Mouse (Mus musculus): ENCODE data around the gene Daam2.

The Daam2 gene

GRCm38 (mm10) chr17:49563830-49564470, at the start of gene Daam2:
Daam2 (minus strand) TSS chr17:49564343.
- DNase-seq (ENCODE audit: low read depth) = no peak

DNA sequence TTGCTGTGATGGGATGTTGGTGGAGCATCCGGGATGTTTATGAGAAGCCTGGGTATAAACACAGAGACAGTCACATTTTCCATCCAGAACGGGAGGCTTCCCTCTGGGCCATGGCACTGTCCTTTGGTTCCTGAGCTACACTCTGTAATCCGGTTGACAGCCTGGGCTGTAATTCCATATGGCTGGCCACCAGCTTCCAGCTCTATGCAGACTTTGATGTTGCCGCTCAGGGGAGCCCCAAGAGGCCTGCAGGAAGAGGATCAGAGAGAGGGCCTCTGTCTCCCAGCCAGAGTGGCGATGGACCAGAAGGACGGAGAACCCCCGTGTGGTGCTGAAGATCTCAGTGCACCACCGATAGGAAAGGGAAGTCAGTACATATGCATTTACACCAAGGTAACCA, 46.2 kb upstream of the Daam2 start:
- no peak for DNase-seq (ENCODE audit: low read depth)

DNA sequence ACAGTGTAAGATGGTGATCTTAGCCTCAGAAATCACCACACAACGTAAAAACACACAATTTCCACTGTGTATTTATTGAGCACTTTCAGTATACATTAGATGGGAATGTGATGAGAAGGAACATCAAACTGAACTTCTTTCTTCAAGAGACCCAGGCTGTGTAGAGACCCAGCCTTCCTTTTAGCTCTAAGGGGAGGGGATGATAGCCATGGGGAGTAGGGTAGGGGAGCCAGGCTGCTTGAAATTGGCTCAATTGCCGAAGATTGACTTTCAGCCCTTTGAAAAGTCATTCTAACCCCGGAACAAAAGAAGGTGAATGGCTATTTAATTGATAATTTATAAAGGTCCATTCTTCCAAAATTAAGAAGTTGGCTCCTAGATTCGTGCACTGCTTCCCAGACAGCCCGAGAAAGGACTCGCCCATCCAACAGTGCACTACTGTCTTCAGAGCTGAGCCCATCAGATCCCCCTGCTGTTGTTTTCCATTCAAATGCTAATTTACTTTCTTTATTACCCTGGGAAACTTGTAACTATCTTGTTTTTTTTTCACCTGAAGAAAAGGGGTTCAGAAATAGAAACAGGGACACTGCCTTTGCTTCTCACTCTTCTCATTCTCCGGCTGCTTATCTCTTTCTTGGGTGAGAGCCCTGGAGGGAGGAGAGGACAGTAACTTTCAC, 43.3 kb upstream of the Daam2 start:
- no peak for DNase-seq (ENCODE audit: low read depth)

- DNase-seq (ENCODE audit: low read depth) = no peak
Observed at GRCm38 (mm10) chr17:49605397-49605796, 41.3 kb upstream of the Daam2 start.

GRCm38 (mm10) chr17:49590051-49590450, 25.9 kb upstream of the Daam2 start:
- DNase-seq (ENCODE audit: low read depth) = no peak

DNA sequence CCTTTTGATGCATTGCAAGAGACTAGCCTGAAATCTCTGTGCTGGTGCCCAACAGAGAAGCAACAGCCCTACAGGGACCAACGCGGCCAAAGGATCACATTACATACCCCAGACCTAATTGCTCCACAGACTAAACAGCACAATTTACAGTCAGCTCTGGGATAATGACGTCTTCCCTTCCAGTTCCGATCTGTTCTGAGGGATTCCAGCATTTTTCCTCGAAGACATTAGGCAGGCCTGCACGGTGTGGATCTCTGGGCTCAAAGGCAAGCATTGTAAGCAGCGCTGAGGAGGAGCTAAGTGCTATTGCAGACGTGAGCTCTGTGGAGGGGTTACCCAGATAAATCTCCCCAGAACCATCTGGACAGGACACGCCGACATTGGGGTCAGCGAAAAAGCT, 18.3 kb upstream of the Daam2 start:
- no peak for DNase-seq (ENCODE audit: low read depth)

DNA sequence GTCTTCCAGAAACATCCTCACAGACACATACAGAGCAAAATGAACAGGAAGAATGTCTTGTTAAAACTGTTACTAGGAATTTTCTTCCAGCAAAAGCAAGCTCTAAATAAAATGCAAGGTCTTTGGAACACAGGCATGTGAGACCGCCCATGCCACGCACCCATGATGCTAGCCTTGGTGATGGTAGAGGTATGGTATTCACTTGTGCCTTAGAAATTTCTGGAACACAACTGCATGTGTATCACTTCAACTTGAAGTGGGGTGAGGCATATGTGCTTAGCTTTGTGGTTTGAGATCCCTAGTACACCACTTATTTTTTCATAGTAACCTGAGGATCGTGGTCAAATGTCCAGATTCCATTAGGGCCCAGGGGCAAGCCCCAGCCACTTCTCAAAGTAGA, 13.2 kb upstream of the Daam2 start:
- no peak for DNase-seq (ENCODE audit: low read depth)

GRCm38 (mm10) chr17:49568717-49569116, 4.6 kb upstream of the Daam2 start:
- no peak for DNase-seq (ENCODE audit: low read depth)

GRCm38 (mm10) chr17:49564489-49564888, 346 bp upstream of the Daam2 start:
- DNase-seq (ENCODE audit: low read depth) = no peak

DNA sequence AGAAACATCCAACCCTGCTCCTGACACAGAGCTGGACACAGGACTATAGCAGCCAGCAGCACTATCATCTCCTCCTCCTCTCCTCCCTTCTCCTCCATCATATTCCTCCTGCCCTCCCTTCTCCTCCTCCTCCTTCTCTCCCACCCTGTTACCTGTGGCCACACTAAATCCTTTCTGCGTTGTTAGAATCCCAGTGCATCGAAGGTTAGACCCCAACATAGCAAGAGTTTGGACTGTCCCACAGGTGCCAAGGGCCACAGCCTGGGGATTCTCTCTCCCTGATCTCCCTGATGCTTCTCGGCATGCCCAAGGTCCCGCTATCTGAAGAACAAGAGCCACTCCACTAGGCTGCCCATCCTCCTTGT, 745 bp downstream of the Daam2 start:
- no peak for DNase-seq (ENCODE audit: low read depth)

DNA sequence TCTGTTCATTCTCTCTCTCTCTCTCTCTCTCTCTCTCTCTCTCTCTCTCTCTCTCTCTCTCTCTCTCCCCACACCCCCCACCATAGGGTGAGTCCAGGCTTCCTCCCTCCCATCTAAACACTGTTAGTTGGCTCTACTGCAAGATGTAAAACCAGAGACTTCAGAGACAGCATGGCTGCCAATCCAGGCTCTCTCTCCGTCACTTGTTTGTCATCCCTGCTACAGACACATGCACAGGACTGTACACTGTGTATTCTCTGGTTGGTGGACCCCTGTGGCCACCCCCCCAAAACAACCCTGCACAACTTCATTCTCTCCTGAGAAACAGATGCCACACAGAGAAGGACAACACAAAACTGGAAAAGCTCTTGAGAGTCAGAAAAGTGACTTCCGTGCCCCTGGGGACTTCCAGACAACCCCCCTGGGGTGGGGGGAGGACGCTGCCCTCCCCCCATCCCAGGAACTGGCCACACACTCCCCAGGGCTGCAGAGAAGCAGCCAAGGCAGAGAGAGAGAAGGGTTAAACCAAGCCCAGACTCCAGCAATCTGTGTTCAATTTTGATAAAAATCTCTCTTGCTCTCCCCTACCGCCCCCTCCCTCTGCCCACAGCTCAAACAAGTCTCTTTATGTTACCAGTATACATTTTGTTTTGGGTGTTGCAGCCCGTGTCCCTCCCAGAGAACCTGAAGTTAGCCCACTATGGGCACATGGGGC, 1.3 kb downstream of the Daam2 start:
- no peak for DNase-seq (ENCODE audit: low read depth)

GRCm38 (mm10) chr17:49561985-49562384, 2.2 kb downstream of the Daam2 start:
- DNase-seq (ENCODE audit: low read depth) = no peak

GRCm38 (mm10) chr17:49559786-49560289, 4.3 kb downstream of the Daam2 start:
- no peak for DNase-seq (ENCODE audit: low read depth)

- no peak for DNase-seq (ENCODE audit: low read depth)
Observed at GRCm38 (mm10) chr17:49556169-49556568, 8.0 kb downstream of the Daam2 start.

- no peak for DNase-seq (ENCODE audit: low read depth)
Observed at GRCm38 (mm10) chr17:49551991-49552390, 12.2 kb downstream of the Daam2 start.

DNA sequence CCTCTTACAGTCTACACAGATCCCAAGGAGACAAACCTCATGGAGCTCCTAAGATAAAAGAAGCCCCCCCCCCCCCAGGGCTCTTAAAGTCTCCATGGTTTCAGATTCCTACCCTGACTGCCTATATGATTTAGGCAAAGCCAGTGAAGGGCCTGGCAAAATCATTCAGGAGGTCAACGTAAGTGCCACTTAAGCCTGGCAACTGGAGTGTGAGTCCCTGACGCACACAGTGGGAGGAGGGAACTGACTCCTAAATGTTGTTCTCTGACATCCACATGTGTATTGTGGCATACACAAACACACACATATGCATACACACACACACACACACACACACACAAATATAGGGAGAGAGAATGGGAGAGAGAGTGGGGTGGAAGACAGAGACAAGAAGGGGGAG, 12.7 kb downstream of the Daam2 start:
- no peak for DNase-seq (ENCODE audit: low read depth)

GRCm38 (mm10) chr17:49545997-49546396, 18.1 kb downstream of the Daam2 start:
- no peak for DNase-seq (ENCODE audit: low read depth)

DNA sequence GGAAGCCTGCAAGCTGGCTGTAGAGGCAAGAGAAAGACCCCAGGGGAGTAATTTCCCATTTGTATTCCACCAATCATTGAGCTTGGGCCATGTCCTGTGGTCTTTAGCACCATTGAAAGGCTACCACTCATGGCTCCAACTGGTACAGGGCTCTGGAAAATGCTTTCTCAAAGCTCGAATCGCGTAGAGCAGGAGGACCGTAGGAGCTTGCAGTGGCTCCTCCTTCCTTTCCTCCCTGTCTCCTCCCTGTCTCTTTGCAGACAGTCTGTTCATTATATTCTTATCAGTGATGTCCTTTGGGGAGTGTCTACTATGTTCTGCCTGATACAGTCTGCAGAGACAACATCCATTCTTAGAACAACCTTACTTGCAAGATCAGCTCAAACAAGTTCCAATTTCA, 18.7 kb downstream of the Daam2 start:
- no peak for DNase-seq (ENCODE audit: low read depth)

- DNase-seq (ENCODE audit: low read depth) = no peak
Observed at GRCm38 (mm10) chr17:49544561-49544960, 19.6 kb downstream of the Daam2 start.

- no peak for DNase-seq (ENCODE audit: low read depth)
Observed at GRCm38 (mm10) chr17:49540706-49541105, 23.4 kb downstream of the Daam2 start.

DNA sequence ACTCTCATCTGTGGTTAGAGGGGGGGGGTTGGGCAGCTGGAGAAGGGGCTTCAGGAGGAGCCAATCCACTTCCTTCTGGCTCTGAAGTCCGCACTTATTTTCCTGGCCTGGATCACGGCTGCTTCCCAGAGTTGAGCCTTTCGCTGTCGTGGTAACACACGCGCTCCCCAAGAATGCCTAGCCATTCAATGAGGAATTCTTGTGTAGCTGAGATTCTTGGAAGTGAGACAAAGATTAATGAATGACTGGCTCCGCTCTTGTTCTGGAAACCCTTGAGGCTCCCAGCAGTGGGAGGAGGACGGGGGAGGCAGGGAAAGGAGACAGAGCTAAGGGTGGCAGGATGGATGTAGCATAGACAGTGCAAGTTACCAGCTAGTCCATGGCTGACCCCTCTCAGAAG, 24.9 kb downstream of the Daam2 start:
- no peak for DNase-seq (ENCODE audit: low read depth)

DNA sequence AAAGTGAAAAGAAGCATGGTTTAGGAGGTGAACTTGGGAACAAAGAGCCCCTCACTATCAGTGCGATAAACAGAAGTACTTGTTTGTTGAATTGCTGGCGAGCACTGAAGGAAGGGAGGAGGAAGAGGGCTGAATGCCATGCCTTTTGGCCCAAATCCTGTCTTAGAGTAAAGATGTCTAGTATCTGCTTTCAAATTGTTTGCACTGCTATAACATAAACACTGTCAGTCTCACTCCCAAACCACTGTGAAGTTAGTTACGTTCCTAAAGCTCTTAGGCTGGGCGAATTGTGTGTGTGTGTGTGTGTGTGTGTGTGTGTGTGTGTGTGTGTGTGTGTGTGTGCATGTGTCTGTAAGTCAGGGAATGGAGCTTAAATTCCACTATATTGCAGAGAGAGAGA, 28.6 kb downstream of the Daam2 start:
- no peak for DNase-seq (ENCODE audit: low read depth)

GRCm38 (mm10) chr17:49534267-49534719, 29.9 kb downstream of the Daam2 start:
- DNase-seq (ENCODE audit: low read depth) = no peak
